Mouse (Mus musculus): Measurements from ENCODE around the gene Rhcg.

- TF ChIP-seq POLR2A (IDR thresholded peaks at IDR 0.05; ENCODE audit: insufficient read length, low read depth): no peak
- no peak for TF ChIP-seq MYOD1 (IDR thresholded peaks at IDR 0.05; ENCODE audit: control insufficient read depth in 1 of 3, insufficient read length in 2 of 3, low read depth in 2 of 3)
- TF ChIP-seq E2F4 (IDR thresholded peaks at IDR 0.05; ENCODE audit: insufficient read depth): no peak
- TF ChIP-seq TCF3 (IDR thresholded peaks at IDR 0.05; ENCODE audit: insufficient read length, low read depth): no peak
These were observed 72.4 kb downstream of the Rhcg start for GRCm38 (mm10) chr7:79545066-79545400.
